Mouse (Mus musculus) thymus, postnatal 4 days (tissue): Measurements from ENCODE around the gene Ptar1.
A peak's percentile ranks its signal among the peaks of the same experiment; 100 is the strongest.
"Not testable (repeated sequence)": the region's sequence is repeated elsewhere in the genome, so short reads cannot be mapped to it uniquely, and the experiment has no call there.

Experiments
- DNase-seq: peaks from one replicate; pipeline ENCODE4 v3.0.0; 2021

Gene Ptar1

GRCm38 (mm10) chr19:23687296-23688021 lies at the start of gene Ptar1:
Gene Ptar1 (plus strand): TSS chr19:23687429.
- peak; percentile 95 for DNase-seq

GRCm38 (mm10) chr19:23643819-23644218 lies 43.4 kb upstream of the Ptar1 start:
- DNase-seq: no peak

GRCm38 (mm10) chr19:23645347-23645746 lies 41.9 kb upstream of the Ptar1 start:
- no peak for DNase-seq

- no peak for DNase-seq
Measured at GRCm38 (mm10) chr19:23647308-23647707, 39.9 kb upstream of the Ptar1 start.

GRCm38 (mm10) chr19:23652644-23653043 lies 34.6 kb upstream of the Ptar1 start, which contains the start of gene 1700028P14Rik:
Gene 1700028P14Rik (minus strand): TSS chr19:23652812.
- no peak for DNase-seq

GRCm38 (mm10) chr19:23653154-23653553 lies 34.1 kb upstream of the Ptar1 start:
- DNase-seq: no peak

GRCm38 (mm10) chr19:23657261-23657932 lies 29.8 kb upstream of the Ptar1 start:
- no peak for DNase-seq

- DNase-seq: no peak
Measured at GRCm38 (mm10) chr19:23658350-23658749, 28.9 kb upstream of the Ptar1 start.

GRCm38 (mm10) chr19:23664083-23664482 lies 23.1 kb upstream of the Ptar1 start:
- DNase-seq: no peak

- no peak for DNase-seq
Measured at GRCm38 (mm10) chr19:23668142-23668655, 19.0 kb upstream of the Ptar1 start.

- no peak for DNase-seq
Measured at GRCm38 (mm10) chr19:23673021-23673420, 14.2 kb upstream of the Ptar1 start.

GRCm38 (mm10) chr19:23675656-23676055 lies 11.6 kb upstream of the Ptar1 start:
- DNase-seq: not testable (repeated sequence)

GRCm38 (mm10) chr19:23686962-23687295 lies 300 bp upstream of the Ptar1 start:
- no peak for DNase-seq

GRCm38 (mm10) chr19:23688421-23688946 lies 1.3 kb downstream of the Ptar1 start:
- no peak for DNase-seq

GRCm38 (mm10) chr19:23694344-23694743 lies 7.1 kb downstream of the Ptar1 start:
- no peak for DNase-seq

GRCm38 (mm10) chr19:23697861-23698260 lies 10.6 kb downstream of the Ptar1 start:
- DNase-seq: no peak

- no peak for DNase-seq
Measured at GRCm38 (mm10) chr19:23698366-23698765, 11.1 kb downstream of the Ptar1 start.

GRCm38 (mm10) chr19:23699131-23699530 lies 11.9 kb downstream of the Ptar1 start:
- no peak for DNase-seq

GRCm38 (mm10) chr19:23702896-23703295 lies 15.7 kb downstream of the Ptar1 start:
- no peak for DNase-seq

GRCm38 (mm10) chr19:23705383-23705782 lies 18.2 kb downstream of the Ptar1 start:
- no peak for DNase-seq

GRCm38 (mm10) chr19:23746506-23746905 lies 59.3 kb downstream of the Ptar1 start:
- no peak for DNase-seq

- DNase-seq: peak; percentile 11
Measured at GRCm38 (mm10) chr19:23757011-23757410, 69.8 kb downstream of the Ptar1 start.

GRCm38 (mm10) chr19:23757961-23758553 lies 70.8 kb downstream of the Ptar1 start:
- DNase-seq: peak; percentile 93
